ENCODE assay signal across 15 mouse cellular contexts in the genomic region with DNA sequence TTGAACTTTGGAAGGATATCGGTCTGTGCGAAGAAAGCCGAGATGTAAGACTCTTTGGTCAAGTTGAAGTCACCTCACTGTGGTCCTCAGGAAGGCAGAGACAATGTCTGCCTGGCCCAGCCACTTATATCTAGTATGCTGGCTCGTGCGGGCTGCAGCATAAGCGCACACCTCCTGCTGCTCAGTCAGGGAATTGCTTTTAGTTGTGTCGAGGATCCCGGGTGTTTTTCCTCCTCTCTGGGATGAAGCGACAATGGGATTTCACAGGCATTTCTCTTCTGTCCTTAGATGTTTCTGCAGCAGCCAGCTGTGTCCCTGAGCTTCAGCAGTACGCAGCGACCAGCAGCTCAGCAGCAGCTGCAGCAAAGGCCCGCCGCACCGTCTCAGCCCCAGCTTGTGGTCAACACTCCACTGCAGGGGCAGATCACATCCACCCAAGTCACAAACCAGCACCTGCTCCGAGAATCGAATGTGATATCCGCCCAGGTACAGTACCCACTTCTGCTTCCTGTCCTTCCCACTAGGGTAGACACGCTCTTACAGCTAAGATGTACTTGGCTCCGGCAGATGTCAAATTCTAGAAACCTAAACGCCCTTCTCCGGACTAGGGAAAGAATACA. TPM values are rescaled to one million over a fixed set of nuclear protein-coding genes. Genes with fewer than 3 reads are reported as not detected.
DNase-seq lines count a peak whose midpoint lies in the region; ATAC-seq and TF ChIP-seq lines count a peak whose summit lies in the region.
"Had no signal": no experiment of that assay in that cellular context is flagged by ENCODE, and none has a peak within 500 bp of the region (broad histone marks: within the 10 kb centered on the region; RNA-seq: fewer than 3 reads in every experiment).

No protein-coding gene starts in this region.

- H3K27ac ChIP-seq in forebrain, embryonic 13.5 days: no peak overlapping the region
- H3K27ac ChIP-seq in forebrain, embryonic 10.5 days: no peak overlapping the region
- H3K27ac ChIP-seq in left cerebral cortex, adult 2 months: no peak overlapping the region
- H3K27ac ChIP-seq in kidney, embryonic 15.5 days: no peak overlapping the region
- H3K27ac ChIP-seq: liver, embryonic 15.5 days had no signal

- H3K27me3 ChIP-seq in forebrain, embryonic 13.5 days: no peaks in the 10 kb centered on the region
- H3K27me3 ChIP-seq in forebrain, embryonic 10.5 days (ENCODE audit: poor library complexity, severe bottlenecking): no peaks in the 10 kb centered on the region; the same call in 1 of the 2 replicates
- H3K27me3 ChIP-seq in kidney, embryonic 15.5 days: no peaks in the 10 kb centered on the region

- no peak overlapping the region for H3K4me2 ChIP-seq in forebrain, embryonic 13.5 days
- no peak overlapping the region for H3K4me2 ChIP-seq in kidney, embryonic 15.5 days
- H3K4me2 ChIP-seq: liver, embryonic 15.5 days had no signal

- DNase-seq in forebrain, embryonic 10.5 days (ENCODE audit: extremely low spot score, low spot score): no peak
- no peak for DNase-seq in left cerebral cortex, adult 2 months (ENCODE audit: extremely low spot score in 1 of 2, low spot score in 2 of 2)
- no peak for DNase-seq in left cerebral cortex, adult 11 months (ENCODE audit: low spot score)
- DNase-seq in R1 (ENCODE audit: low read depth, low spot score): peak; percentile 60
- peak; percentile 42 for DNase-seq in retina, embryonic 14.5 days (ENCODE audit: low spot score)
- no peak for DNase-seq in kidney, adult 11 months
- DNase-seq: adrenal gland, adult 8-10 months; B cell, adult 2 months; cerebellum, adult 8-10 months; heart, postnatal 36 days; layer of hippocampus, adult 9-11 months had no signal

- intact Hi-C loops in left cerebral cortex, adult 2 months (cut with DNase I): loop anchor here (5.0 kb wide), 2 partner anchors 88 to 148 kb away; no protein-coding TSS in a partner anchor

- ATAC-seq in forebrain, embryonic 13.5 days: 0 out of 2 replicates have a peak, but pooled peaks have one; percentile 33
- no peak for ATAC-seq in kidney, embryonic 15.5 days (replicated peaks; ENCODE audit: low FRiP score)

- H3K36me3 ChIP-seq in forebrain, embryonic 13.5 days (ENCODE audit: poor library complexity, severe bottlenecking): no peaks in the 10 kb centered on the region
- H3K36me3 ChIP-seq in forebrain, embryonic 10.5 days (replicated peaks): no peaks in the 10 kb centered on the region
- no peaks in the 10 kb centered on the region for H3K36me3 ChIP-seq in kidney, embryonic 15.5 days
- H3K36me3 ChIP-seq: liver, embryonic 15.5 days had no signal

- H3K9ac ChIP-seq in forebrain, embryonic 13.5 days: no peak overlapping the region
- H3K9ac ChIP-seq in kidney, embryonic 15.5 days: no peak overlapping the region
- H3K9ac ChIP-seq: liver, embryonic 15.5 days had no signal

- H3K4me3 ChIP-seq in forebrain, embryonic 13.5 days: no peak overlapping the region
- no peak overlapping the region for H3K4me3 ChIP-seq in forebrain, embryonic 10.5 days
- no peak overlapping the region for H3K4me3 ChIP-seq in left cerebral cortex, adult 2 months
- no peak overlapping the region for H3K4me3 ChIP-seq in kidney, embryonic 15.5 days (replicated peaks)
- H3K4me3 ChIP-seq: liver, embryonic 15.5 days; myocyte had no signal

- TF ChIP-seq CTCF in left cerebral cortex, adult 2 months (IDR thresholded peaks at IDR 0.05): peak; percentile 44

- WGBS in forebrain, embryonic 13.5 days: 62% methylated on average over 21 of the region's 21 CpGs
- WGBS in forebrain, embryonic 10.5 days: 63% methylated on average over 21 of the region's 21 CpGs
- WGBS in kidney, embryonic 15.5 days: 72% methylated on average over 21 of the region's 21 CpGs

- no peaks in the 10 kb centered on the region for H3K4me1 ChIP-seq in forebrain, embryonic 13.5 days
- no peaks in the 10 kb centered on the region for H3K4me1 ChIP-seq in forebrain, embryonic 10.5 days
- no peaks in the 10 kb centered on the region for H3K4me1 ChIP-seq in kidney, embryonic 15.5 days
- H3K4me1 ChIP-seq: liver, embryonic 15.5 days had no signal

- H3K9me3 ChIP-seq in forebrain, embryonic 13.5 days (replicated peaks): no peaks in the 10 kb centered on the region
- H3K9me3 ChIP-seq in forebrain, embryonic 10.5 days: no peaks in the 10 kb centered on the region
- H3K9me3 ChIP-seq in kidney, embryonic 15.5 days (replicated peaks): no peaks in the 10 kb centered on the region
- H3K9me3 ChIP-seq: liver, embryonic 15.5 days had no signal

RNA-seq across cellular contexts. Expression of gene Rpl31, which starts 22.6 kb away (rescaled TPM):
- 419 and 458 TPM in 2 replicates for polyA plus RNA-seq in forebrain, embryonic 13.5 days (2015; fragmentation: Nextera tagmentation; extraction: Ambion mirVana)
- 491 and 499 TPM in 2 replicates for polyA plus RNA-seq in forebrain, embryonic 10.5 days (2016; fragmentation: Nextera tagmentation; extraction: Ambion mirVana)
- total RNA-seq in left cerebral cortex, adult 2 months (2021): 100 to 1,000 TPM; 457 to 494 TPM
- polyA plus RNA-seq in kidney, embryonic 15.5 days (2015; fragmentation: Nextera tagmentation; extraction: Ambion mirVana): 579 and 581 TPM in 2 replicates

Comparison
In these comparisons a context has a peak if more than half of its experiments do, and no peak if none do; other contexts are left out.
1. DNase-seq: peak in R1 (single experiment) and retina, embryonic 14.5 days (single experiment); none in forebrain, embryonic 10.5 days (single experiment), left cerebral cortex, adult 2 months (0 of 2), left cerebral cortex, adult 11 months (single experiment) and kidney, adult 11 months (single experiment).